Mouse (Mus musculus): ENCODE measurements at regions not wholly inside any gene's neighbourhood (a gene's known extent, or its start where the extent isn't known, plus 50 kb on each side); places are given as distances from the start of the nearest gene placed in this dataset.

DNA sequence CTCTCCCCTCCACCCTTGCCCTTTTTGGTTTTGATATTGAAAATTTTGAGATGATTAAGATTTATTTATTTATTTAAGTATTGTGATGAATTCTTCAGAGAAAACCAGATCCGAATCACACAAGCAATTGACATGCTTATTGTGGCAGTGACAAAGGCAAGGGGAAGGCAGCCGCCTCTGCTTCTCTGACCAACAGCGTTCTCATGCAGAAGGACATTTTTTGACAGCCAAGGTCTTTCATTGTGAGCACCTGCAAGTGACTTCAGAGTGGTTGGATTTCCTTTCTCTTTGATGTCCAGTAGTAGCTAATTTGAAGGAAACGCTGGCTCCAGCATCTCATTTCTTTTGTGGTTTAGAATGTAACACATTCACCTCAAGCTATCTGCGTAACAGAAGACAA is 99.5 kb upstream of the Ccser1 start:
- no peak for TF ChIP-seq CTCF (IDR thresholded peaks at IDR 0.05; ENCODE audit: low read depth)
- no peaks in the 10 kb centered on the region for H3K27me3 ChIP-seq (replicated peaks; ENCODE audit: control insufficient read depth, insufficient read depth, low read length)
- H3K36me3 ChIP-seq (ENCODE audit: control insufficient read depth, insufficient read depth), result no peaks in the 10 kb centered on the region
- no peaks in the 10 kb centered on the region for H3K4me1 ChIP-seq (replicated peaks; ENCODE audit: control insufficient read depth, insufficient read depth, low read length)
- H3K9ac ChIP-seq (ENCODE audit: low read depth, low read length), result no peak overlapping the region
- H3K27ac ChIP-seq (ENCODE audit: low read depth, low read length), result no peak overlapping the region
- H3K4me3 ChIP-seq (ENCODE audit: low read depth, low read length), result no peak overlapping the region
- 90% methylated on average over 5 of the region's 5 CpGs for WGBS
- no peak overlapping the region for H3K4me2 ChIP-seq (replicated peaks; ENCODE audit: low read depth)
- no peak for ATAC-seq
- H3K9me3 ChIP-seq (ENCODE audit: control insufficient read depth), result no peaks in the 10 kb centered on the region

DNA sequence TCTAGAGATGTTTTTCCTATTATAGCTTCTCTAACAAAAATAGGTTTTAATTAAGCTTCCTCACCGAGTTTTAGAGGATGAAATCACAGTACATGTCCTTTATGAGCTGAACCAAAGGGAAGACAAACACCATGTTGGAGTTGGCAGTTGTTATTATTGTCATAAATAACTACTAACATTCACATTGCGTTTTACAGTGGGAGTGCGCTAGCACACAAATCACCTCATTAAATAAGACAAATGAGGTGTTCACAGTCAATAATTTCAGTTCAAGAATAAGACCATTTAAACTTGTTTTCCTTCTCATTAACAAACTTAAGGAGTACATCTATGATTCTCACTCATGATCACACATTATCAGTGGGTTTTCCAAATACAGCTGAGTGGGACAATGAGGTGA is 96.8 kb upstream of the Ccser1 start:
- 80% methylated on average over 3 of the region's 3 CpGs for WGBS
- H3K9ac ChIP-seq (ENCODE audit: low read depth, low read length), result no peak overlapping the region
- TF ChIP-seq CTCF (IDR thresholded peaks at IDR 0.05; ENCODE audit: low read depth), result no peak
- H3K36me3 ChIP-seq (ENCODE audit: control insufficient read depth, insufficient read depth), result no peaks in the 10 kb centered on the region
- ATAC-seq, result no peak
- H3K4me1 ChIP-seq (replicated peaks; ENCODE audit: control insufficient read depth, insufficient read depth, low read length), result no peaks in the 10 kb centered on the region
- no peak overlapping the region for H3K4me3 ChIP-seq (ENCODE audit: low read depth, low read length)
- H3K4me2 ChIP-seq (replicated peaks; ENCODE audit: low read depth), result no peak overlapping the region
- H3K27me3 ChIP-seq (replicated peaks; ENCODE audit: control insufficient read depth, insufficient read depth, low read length), result no peaks in the 10 kb centered on the region
- no peak overlapping the region for H3K27ac ChIP-seq (ENCODE audit: low read depth, low read length)
- no peaks in the 10 kb centered on the region for H3K9me3 ChIP-seq (ENCODE audit: control insufficient read depth)

DNA sequence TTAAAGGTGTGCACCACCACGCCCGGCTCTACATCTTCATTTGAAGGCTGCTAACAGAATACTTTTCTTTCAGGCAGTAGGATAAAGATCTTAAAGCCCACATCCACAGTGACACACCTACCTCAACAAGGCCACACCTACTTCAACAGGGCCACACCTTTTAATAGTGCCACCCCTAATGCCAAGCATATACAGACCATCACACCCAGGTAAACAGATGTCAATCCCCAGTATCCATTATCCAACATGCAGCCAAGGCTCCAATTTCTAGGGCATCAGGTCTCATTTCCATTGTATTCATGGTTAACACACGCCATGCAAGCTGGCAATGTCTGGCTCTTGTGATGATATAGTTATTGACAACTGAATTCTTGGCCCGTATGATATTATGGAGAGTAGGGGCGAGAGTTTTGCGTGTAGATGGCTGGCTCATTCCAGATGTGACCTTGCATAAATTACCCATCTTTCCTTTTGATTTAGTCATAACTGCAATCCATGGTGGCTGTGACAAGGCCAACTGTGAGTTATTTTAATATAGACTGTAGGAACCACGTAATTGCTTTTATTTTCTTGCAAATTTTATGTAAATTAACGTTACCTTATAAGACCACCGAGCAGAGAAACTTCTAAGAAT is 80.7 kb upstream of the Ccser1 start:
- WGBS, result 85% methylated on average over 9 of the region's 9 CpGs
- no peak overlapping the region for H3K27ac ChIP-seq (ENCODE audit: low read depth, low read length)

DNA sequence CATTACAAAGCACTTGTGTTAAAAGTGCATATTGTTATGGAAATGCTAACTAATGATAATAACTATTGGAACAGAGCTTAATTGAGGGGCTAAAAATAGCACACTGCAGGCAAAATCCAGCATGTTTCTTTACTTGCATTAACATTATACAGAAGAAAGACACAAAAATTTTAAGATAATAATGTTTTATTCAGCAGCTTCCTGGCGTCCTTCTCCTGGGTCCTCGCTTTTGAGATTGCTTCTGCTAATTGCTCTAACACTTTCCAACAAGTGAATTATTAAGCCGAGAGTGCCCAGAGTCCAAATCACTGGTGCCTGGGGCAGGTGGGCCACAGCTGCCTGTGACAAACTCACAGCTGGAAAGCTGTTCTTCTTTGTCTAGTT is 80.2 kb upstream of the Ccser1 start:
- H3K9ac ChIP-seq (ENCODE audit: low read depth, low read length), result no peak overlapping the region
- no peaks in the 10 kb centered on the region for H3K9me3 ChIP-seq (ENCODE audit: control insufficient read depth)
- no peak for ATAC-seq
- no peak overlapping the region for H3K4me3 ChIP-seq (ENCODE audit: low read depth, low read length)
- no peaks in the 10 kb centered on the region for H3K4me1 ChIP-seq (replicated peaks; ENCODE audit: control insufficient read depth, insufficient read depth, low read length)
- no peak for TF ChIP-seq CTCF (IDR thresholded peaks at IDR 0.05; ENCODE audit: low read depth)
- H3K4me2 ChIP-seq (replicated peaks; ENCODE audit: low read depth), result no peak overlapping the region
- no peaks in the 10 kb centered on the region for H3K36me3 ChIP-seq (ENCODE audit: control insufficient read depth, insufficient read depth)
- H3K27me3 ChIP-seq (replicated peaks; ENCODE audit: control insufficient read depth, insufficient read depth, low read length), result no peaks in the 10 kb centered on the region
- H3K27ac ChIP-seq (ENCODE audit: low read depth, low read length), result no peak overlapping the region
- WGBS, result 28% methylated on average over 3 of the region's 3 CpGs

More for the DNA sequence above, 80.7 kb upstream of the Ccser1 start:
- no peak for TF ChIP-seq CTCF (IDR thresholded peaks at IDR 0.05; ENCODE audit: low read depth)
- Histone ChIP-seq H3K4me1 (replicated peaks; ENCODE audit: control insufficient read depth, insufficient read depth, low read length) (no peaks in the 10 kb centered on the region), H3K9me3 (ENCODE audit: control insufficient read depth) (no peaks in the 10 kb centered on the region), H3K36me3 (ENCODE audit: control insufficient read depth, insufficient read depth) (no peaks in the 10 kb centered on the region), H3K9ac (ENCODE audit: low read depth, low read length) (no peak overlapping the region), H3K4me2 (replicated peaks; ENCODE audit: low read depth) (no peak overlapping the region), H3K27me3 (replicated peaks; ENCODE audit: control insufficient read depth, insufficient read depth, low read length) (no peaks in the 10 kb centered on the region), H3K4me3 (ENCODE audit: low read depth, low read length) (no peak overlapping the region)
- no peak for ATAC-seq

DNA sequence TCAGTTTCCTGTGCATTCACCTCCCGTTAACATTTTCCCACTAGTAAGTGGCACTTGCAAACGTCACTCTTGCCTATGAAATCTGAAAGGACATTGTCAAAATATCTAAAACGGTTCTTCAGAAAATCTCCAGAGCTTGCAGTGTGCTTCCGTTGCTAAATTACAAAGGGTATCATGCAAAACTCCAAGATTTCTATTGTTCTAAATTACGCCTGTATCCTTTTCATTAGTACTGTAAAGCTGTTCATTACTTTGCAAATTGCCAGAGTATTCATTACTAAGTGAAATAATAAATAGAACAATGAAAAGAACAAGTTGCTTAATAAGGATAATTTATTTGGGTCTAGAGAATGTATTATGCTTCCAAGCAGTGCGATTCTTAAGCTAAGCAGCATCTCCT is 78.2 kb upstream of the Ccser1 start:
- Histone ChIP-seq H3K4me3 (ENCODE audit: low read depth, low read length) (no peak overlapping the region), H3K4me1 (replicated peaks; ENCODE audit: control insufficient read depth, insufficient read depth, low read length) (no peaks in the 10 kb centered on the region), H3K36me3 (ENCODE audit: control insufficient read depth, insufficient read depth) (no peaks in the 10 kb centered on the region), H3K4me2 (replicated peaks; ENCODE audit: low read depth) (no peak overlapping the region), H3K9me3 (ENCODE audit: control insufficient read depth) (no peaks in the 10 kb centered on the region), H3K27me3 (replicated peaks; ENCODE audit: control insufficient read depth, insufficient read depth, low read length) (no peaks in the 10 kb centered on the region), H3K9ac (ENCODE audit: low read depth, low read length) (no peak overlapping the region), H3K27ac (ENCODE audit: low read depth, low read length) (no peak overlapping the region)
- WGBS, result 78% methylated on average over 6 of the region's 6 CpGs
- no peak for ATAC-seq
- TF ChIP-seq CTCF (IDR thresholded peaks at IDR 0.05; ENCODE audit: low read depth), result no peak

DNA sequence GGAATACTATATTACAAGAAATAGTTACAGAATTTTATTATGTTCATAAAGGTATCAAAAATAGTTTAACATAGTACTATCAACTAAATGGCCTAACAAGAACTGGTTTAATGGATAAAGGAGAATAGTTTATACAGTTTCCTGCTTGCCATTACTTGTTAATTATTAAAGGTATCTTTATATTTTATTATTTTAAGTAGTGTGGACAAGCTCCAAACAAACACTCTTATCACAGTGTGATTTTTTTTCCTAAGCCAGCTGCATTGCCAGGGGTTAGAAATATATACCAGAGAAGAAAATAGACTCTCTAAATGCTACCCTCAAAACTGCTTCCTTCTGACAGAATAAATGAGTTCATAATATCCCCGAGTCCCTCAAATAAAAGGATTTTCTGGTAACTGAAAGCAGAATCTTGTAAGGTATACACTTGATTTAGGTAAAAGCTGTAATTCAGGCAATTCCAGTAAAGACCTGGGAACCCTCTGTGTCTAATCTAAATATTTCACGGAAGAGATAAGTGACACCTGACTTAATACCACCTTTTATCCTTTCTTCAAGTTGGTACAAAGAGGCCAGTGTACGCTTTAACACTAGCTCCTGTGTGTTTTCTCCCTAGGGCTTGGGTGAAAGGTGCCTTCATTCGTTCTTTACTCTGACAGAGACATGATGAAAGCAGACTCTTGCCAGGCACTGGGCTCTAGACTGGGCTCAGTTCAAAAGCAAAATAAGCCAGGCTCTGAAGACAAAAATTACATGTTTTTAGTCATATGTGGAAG is 76.5 kb upstream of the Ccser1 start:
- no peaks in the 10 kb centered on the region for H3K36me3 ChIP-seq (ENCODE audit: control insufficient read depth, insufficient read depth)
- 27% methylated on average over 4 of the region's 4 CpGs for WGBS
- no peaks in the 10 kb centered on the region for H3K4me1 ChIP-seq (replicated peaks; ENCODE audit: control insufficient read depth, insufficient read depth, low read length)
- H3K27ac ChIP-seq (ENCODE audit: low read depth, low read length), result no peak overlapping the region
- no peak overlapping the region for H3K9ac ChIP-seq (ENCODE audit: low read depth, low read length)
- no peak overlapping the region for H3K4me3 ChIP-seq (ENCODE audit: low read depth, low read length)
- H3K9me3 ChIP-seq (ENCODE audit: control insufficient read depth), result no peaks in the 10 kb centered on the region
- no peak for TF ChIP-seq CTCF (IDR thresholded peaks at IDR 0.05; ENCODE audit: low read depth)
- ATAC-seq, result peak; percentile 77
- no peaks in the 10 kb centered on the region for H3K27me3 ChIP-seq (replicated peaks; ENCODE audit: control insufficient read depth, insufficient read depth, low read length)
- no peak overlapping the region for H3K4me2 ChIP-seq (replicated peaks; ENCODE audit: low read depth)

All from intestine, postnatal 0 days (tissue).